Mouse (Mus musculus) lung, embryonic 14.5 days (tissue): Measurements from ENCODE around the gene Olfr1253. TPM values are rescaled to one million over a fixed set of nuclear protein-coding genes. Genes with fewer than 3 reads are reported as not detected.

Source experiments
- ATAC-seq: fragments of 200-750 bp; cut with Nextera tagmentation; 2 replicates; pipeline ENCODE4 v1.8.0; 2017; ENCODE audit warnings: mild to moderate bottlenecking, moderate TSS enrichment, moderate library complexity; ENCODE audit not compliant: insufficient read depth
- DNase-seq: peaks from one replicate; pipeline ENCODE4 v3.0.0-alpha.2; 2015
- H3K27ac ChIP-seq: fragments of 300-500 bp; sonication (generic); 2 replicates; pipeline ENCODE4 v1.5.1; 2014; ENCODE audit warnings: low read depth, mild to moderate bottlenecking, moderate library complexity
- H3K27me3 ChIP-seq: fragments of 300-500 bp; sonication (generic); 2 replicates; pipeline ENCODE4 v1.6.1; 2014; ENCODE audit warnings: low read length, control low read depth; ENCODE audit not compliant: insufficient read depth
- H3K36me3 ChIP-seq: fragments of 300-500 bp; sonication (generic); 2 replicates; pipeline ENCODE4 v1.6.1; 2014; ENCODE audit warnings: control low read depth; ENCODE audit not compliant: insufficient read depth
- H3K4me1 ChIP-seq: fragments of 300-500 bp; sonication (generic); 2 replicates; pipeline ENCODE4 v1.6.1; 2014; ENCODE audit warnings: antibody characterized with exemption, control low read depth; ENCODE audit not compliant: insufficient read depth
- H3K4me2 ChIP-seq: fragments of 300-500 bp; sonication (generic); 2 replicates; pipeline ENCODE4 v1.6.1; 2014; ENCODE audit warnings: mild to moderate bottlenecking
- H3K4me3 ChIP-seq: fragments of 300-500 bp; sonication (generic); 2 replicates; pipeline ENCODE4 v1.5.1; 2014; ENCODE audit warnings: low read depth, low read length
- H3K9ac ChIP-seq: fragments of 300-500 bp; sonication (generic); 2 replicates; pipeline ENCODE4 v1.6.1; 2014
- H3K9me3 ChIP-seq: fragments of 300-500 bp; sonication (generic); 2 replicates; pipeline ENCODE4 v1.6.1; 2016; ENCODE audit warnings: low read depth, low read length, control low read depth
- CTCF ChIP-seq: IDR thresholded peaks from 2 replicates; pipeline ENCODE4 v1.5.1; 2016; ENCODE audit warnings: antibody characterized with exemption, low read depth
- WGBS: fragments of 180-500 bp; shearing (Covaris S2); extraction: QIAGEN DNeasy Blood & Tissue Kit; methylation state at CpG from one replicate; pipeline ENCODE4 v1.1.7; 2014; 5-methylcytosine and 5-hydroxymethylcytosine counted together
- polyA plus RNA-seq: library from polyadenylated mRNA; unstranded; fragments of >200 nt; fragmentation: Nextera tagmentation; extraction: Ambion mirVana; gene quantifications from 2 replicates; pipeline ENCODE4 v1.2.1, GENCODE M21; 2014

Olfr1253 gene
- not detected in 2 replicates for polyA plus RNA-seq

GRCm38 (mm10) chr2:89756990-89757389 lies at the start of gene Olfr1253:
Gene Olfr1253, minus strand, starts transcription at chr2:89757090.
- no peak within 1 kb of the TSS for H3K27ac ChIP-seq
- WGBS, result 85% methylated on average over 1 of the region's 1 CpGs
- TF ChIP-seq CTCF, result no peak
- no peak within 1 kb of the TSS for H3K9ac ChIP-seq
- H3K36me3 ChIP-seq, result no peaks in the 10 kb centered on the region
- H3K4me1 ChIP-seq, result no peaks in the 10 kb centered on the region
- H3K27me3 ChIP-seq, result no peaks in the 10 kb centered on the region
- no peak within 1 kb of the TSS for H3K4me3 ChIP-seq
- no peak within 1 kb of the TSS for H3K4me2 ChIP-seq
- DNase-seq (no peak), ATAC-seq (no peak)
- no peaks in the 10 kb centered on the region for H3K9me3 ChIP-seq

GRCm38 (mm10) chr2:89799583-89799982 lies 42.7 kb upstream of the Olfr1253 start:
- DNase-seq, result no peak
- Histone ChIP-seq H3K9me3 (no peaks in the 10 kb centered on the region), H3K4me1 (no peaks in the 10 kb centered on the region), H3K27ac (no peak overlapping the region), H3K4me3 (no peak overlapping the region), H3K27me3 (no peaks in the 10 kb centered on the region), H3K9ac (no peak overlapping the region), H3K4me2 (no peak overlapping the region), H3K36me3 (no peaks in the 10 kb centered on the region)
- no peak for TF ChIP-seq CTCF
- 88% methylated on average over 3 of the region's 3 CpGs for WGBS
- no peak for ATAC-seq

- ATAC-seq, result no peak
- Histone ChIP-seq H3K9me3 (no peaks in the 10 kb centered on the region), H3K4me3 (no peak within 1 kb of the TSS), H3K27ac (no peak within 1 kb of the TSS), H3K36me3 (no peaks in the 10 kb centered on the region), H3K4me1 (no peaks in the 10 kb centered on the region), H3K9ac (no peak within 1 kb of the TSS), H3K27me3 (no peaks in the 10 kb centered on the region), H3K4me2 (no peak within 1 kb of the TSS)
- DNase-seq, result no peak
- TF ChIP-seq CTCF, result no peak
These were observed 36.6 kb upstream of the Olfr1253 start, which contains the start of gene Olfr1254 for GRCm38 (mm10) chr2:89793519-89793918. Gene Olfr1254, minus strand, starts transcription at chr2:89793619.

GRCm38 (mm10) chr2:89724912-89725311 lies 32.0 kb downstream of the Olfr1253 start, which contains the start of gene Olfr1252:
Gene Olfr1252, minus strand, starts transcription at chr2:89725012.
- H3K27me3 ChIP-seq, result no peaks in the 10 kb centered on the region
- no peak within 1 kb of the TSS for H3K27ac ChIP-seq
- H3K9ac ChIP-seq, result no peak within 1 kb of the TSS
- no peak for TF ChIP-seq CTCF
- no peaks in the 10 kb centered on the region for H3K36me3 ChIP-seq
- no peak within 1 kb of the TSS for H3K4me2 ChIP-seq
- WGBS, result 31% methylated on average over 1 of the region's 1 CpGs
- no peak within 1 kb of the TSS for H3K4me3 ChIP-seq
- ATAC-seq (no peak), DNase-seq (no peak)
- H3K4me1 ChIP-seq, result no peaks in the 10 kb centered on the region
- H3K9me3 ChIP-seq, result no peaks in the 10 kb centered on the region

Other genes starting within 250 kb of the Olfr1253 start
- gene Olfr1243, start 225.6 kb downstream of the Olfr1253 start, polyA plus RNA-seq, result not detected in 2 replicates
- not detected in 2 replicates for gene Olfr1245, start 178.6 kb downstream of the Olfr1253 start, polyA plus RNA-seq
- gene Olfr1246, start 163.9 kb downstream of the Olfr1253 start, polyA plus RNA-seq, result not detected in 2 replicates
- not detected in 2 replicates for gene Olfr1247, start 143.0 kb downstream of the Olfr1253 start, polyA plus RNA-seq
- gene Olfr1248, start 138.8 kb downstream of the Olfr1253 start, polyA plus RNA-seq, result not detected in 2 replicates
- not detected in 2 replicates for gene Olfr1249, start 122.1 kb downstream of the Olfr1253 start, polyA plus RNA-seq
- not detected in 2 replicates for gene Olfr1250, start 95.6 kb downstream of the Olfr1253 start, polyA plus RNA-seq
- not detected in 2 replicates for gene Olfr1251, start 85.2 kb downstream of the Olfr1253 start, polyA plus RNA-seq
- gene Olfr1252, start 32.1 kb downstream of the Olfr1253 start, polyA plus RNA-seq, result not detected in 2 replicates
- gene Olfr1254, start 36.5 kb upstream of the Olfr1253 start, polyA plus RNA-seq, result not detected in 2 replicates
- not detected in 2 replicates for gene Olfr1255, start 55.0 kb upstream of the Olfr1253 start, polyA plus RNA-seq
- gene Olfr1256, start 84.5 kb upstream of the Olfr1253 start, polyA plus RNA-seq, result not detected in 2 replicates
- not detected in 2 replicates for gene Olfr48, start 91.1 kb upstream of the Olfr1253 start, polyA plus RNA-seq
- not detected in 2 replicates for gene Olfr1257, start 121.3 kb upstream of the Olfr1253 start, polyA plus RNA-seq
- not detected in 2 replicates for gene Olfr1258, start 170.2 kb upstream of the Olfr1253 start, polyA plus RNA-seq
- gene Olfr1259, start 191.6 kb upstream of the Olfr1253 start, polyA plus RNA-seq, result not detected in 2 replicates
- not detected in 2 replicates for gene Olfr1260, start 217.2 kb upstream of the Olfr1253 start, polyA plus RNA-seq
- gene Olfr1261, start 234.1 kb upstream of the Olfr1253 start, polyA plus RNA-seq, result not detected in 2 replicates
- not detected in 2 replicates for gene Olfr1262, start 243.1 kb upstream of the Olfr1253 start, polyA plus RNA-seq